Mouse (Mus musculus): Measurements from ENCODE around the gene Lsm14a.

The Lsm14a gene

DNA sequence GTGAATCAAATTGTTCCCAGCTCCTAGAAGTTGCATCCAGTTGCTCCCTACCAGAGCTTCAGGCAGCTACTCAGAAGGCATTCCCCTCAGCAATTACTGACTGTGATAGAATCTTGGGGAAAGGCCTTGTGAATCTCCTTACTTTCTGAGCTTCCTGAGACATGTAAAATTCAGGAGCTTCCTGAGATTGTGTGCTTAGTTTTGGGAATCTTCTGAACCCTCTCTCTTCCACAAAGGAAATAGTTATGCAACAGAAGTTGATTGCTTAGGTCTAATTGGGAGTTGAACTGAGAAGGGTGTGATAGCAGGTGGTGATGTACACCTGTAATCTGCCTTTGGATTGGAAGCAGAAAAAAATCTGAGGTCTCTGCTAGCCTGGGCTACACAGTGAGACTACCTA, at the start of gene Lsm14a:
TSS of gene Lsm14a (minus strand) at position 101 of the 400 bp plus-strand sequence.
- DNase-seq (ENCODE audit: low read depth, low spot score): no peak

DNA sequence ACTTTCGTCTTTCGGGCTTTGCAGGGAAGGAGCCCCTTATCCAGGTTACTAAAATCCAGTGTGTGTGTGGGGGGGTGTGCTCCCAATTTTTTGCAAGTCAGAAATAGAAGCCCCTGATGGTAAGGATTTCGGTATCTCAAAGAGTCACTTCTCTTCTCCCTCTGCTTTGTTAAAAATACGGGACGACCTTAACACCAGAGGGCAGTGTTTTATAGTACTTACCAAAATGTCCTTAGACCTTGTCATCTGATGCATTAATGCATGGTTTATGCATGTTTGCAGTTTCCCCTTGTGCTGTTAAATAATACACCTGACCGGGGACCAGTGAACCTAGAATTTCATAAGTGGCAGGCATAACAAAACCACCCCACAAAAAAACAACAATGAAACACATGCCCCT, 45.8 kb upstream of the Lsm14a start:
- peak; percentile 33 for DNase-seq (ENCODE audit: low read depth, low spot score)

DNA sequence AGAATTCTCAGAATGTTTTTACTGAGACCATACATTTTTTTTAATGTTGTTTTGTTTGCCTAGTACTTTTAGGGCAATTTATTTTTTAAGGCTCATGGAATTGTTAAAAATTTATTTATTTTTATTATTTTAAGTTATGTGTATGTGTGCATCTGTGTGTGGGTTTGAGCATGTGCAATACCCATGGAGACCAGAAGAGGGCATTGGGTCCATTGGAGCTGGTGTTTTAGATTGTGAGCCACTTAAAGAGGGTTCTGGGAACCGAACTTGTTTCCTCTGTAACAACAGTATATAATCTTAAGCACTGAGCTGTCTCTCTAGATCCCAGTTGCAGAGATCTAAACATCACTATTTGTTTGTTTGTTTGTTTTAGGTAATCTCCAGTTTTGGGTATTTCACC, 40.5 kb upstream of the Lsm14a start:
- no peak for DNase-seq (ENCODE audit: low read depth, low spot score)

DNA sequence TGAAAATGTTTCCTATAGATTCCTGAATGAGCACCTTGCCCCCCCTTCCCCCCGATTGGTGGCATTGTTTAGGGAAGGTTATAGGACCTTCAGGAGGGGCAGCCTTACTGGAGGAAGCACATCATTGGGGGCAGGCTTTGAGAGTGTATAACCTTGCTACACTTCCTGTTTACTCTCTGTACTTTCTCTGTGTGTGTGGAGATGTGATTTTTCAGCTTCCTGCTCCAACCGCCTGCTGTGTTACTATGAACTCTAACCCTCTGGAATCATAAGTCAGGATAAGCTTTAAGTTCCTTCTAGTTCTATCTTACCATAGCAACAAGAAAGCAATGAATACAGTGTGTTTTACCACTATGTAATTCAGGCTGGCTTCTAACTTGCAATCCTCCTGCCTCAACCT, 28.1 kb upstream of the Lsm14a start:
- no peak for DNase-seq (ENCODE audit: low read depth, low spot score)

DNA sequence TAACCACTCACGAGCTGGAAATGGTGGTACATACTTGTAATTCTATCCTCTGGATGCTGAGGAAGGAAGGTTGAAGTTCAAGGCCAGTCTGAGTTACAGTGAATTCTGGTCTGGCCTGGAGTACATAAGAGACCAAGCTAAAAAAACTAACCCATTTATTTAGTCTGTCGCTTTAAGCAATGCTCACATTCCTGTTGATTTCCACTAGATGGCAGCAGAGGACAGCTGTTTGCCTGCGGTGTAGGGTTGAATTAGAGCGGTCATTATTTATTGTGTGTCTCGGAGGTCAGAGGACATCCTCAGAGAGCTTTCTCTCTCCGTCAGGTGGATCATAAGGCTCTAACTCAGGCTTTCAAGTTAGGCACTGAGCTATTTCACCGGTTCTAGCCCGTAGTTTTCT, 14.4 kb upstream of the Lsm14a start:
- DNase-seq (ENCODE audit: low read depth, low spot score): peak; percentile 62

DNA sequence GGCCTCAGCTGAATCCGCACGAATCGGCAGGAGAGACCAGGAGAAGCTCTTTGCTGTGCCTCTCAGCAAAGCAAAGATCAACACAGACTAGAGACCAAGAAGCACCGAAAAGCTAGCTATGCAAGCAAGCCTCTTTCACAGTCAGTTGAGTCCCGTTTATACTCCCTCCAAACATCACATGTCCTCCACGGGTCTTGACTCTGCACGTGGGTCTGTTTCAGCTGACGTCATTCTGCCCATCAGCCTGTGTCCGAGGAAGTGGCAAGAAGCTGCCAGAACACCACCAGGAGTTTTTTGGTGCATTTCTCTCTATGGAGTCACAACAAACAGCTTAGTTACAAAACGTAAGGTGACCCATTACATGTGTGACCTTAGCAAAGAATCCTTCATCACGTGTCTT, 10.8 kb upstream of the Lsm14a start:
- DNase-seq (ENCODE audit: low read depth, low spot score): no peak

DNA sequence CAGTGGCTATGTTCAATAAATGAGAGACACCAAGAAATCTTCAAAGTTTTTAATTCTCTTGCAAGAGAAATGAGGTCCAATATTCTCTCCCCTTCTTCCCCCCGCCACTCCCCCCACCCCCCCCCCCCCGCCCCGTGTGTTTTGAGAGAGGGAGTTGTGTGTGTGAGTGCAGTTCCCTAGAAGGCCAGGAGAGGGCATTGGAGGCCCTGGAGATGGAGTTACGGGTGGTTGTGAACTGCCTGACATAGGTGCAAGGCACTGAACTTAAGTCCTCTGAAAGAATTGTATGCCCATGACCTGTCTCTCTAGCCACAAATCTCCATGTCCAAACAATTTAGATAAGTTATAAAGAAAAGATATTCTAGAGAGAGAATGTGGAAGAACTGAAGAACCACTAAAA, 7.0 kb upstream of the Lsm14a start:
- DNase-seq (ENCODE audit: low read depth, low spot score): no peak

DNA sequence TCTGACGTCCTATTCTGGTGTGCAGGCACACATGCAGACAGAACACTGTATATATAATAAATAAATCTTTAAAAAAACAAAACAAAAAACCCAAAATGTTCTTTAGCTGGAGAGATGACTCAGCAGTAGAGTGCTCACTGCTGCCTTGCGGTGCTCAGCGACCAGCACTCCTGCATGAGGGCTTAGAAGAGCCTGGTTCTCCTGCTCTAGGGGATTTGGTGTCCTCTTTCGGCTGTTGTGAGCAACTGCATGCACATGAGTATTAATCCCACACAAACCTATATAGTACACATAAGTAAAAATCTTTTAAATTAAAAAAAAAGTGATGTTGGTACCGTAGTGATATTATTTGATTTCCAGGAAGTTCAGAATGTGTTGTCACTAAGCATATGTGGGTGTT, 5.7 kb upstream of the Lsm14a start:
- peak; percentile 49 for DNase-seq (ENCODE audit: low read depth, low spot score)

DNA sequence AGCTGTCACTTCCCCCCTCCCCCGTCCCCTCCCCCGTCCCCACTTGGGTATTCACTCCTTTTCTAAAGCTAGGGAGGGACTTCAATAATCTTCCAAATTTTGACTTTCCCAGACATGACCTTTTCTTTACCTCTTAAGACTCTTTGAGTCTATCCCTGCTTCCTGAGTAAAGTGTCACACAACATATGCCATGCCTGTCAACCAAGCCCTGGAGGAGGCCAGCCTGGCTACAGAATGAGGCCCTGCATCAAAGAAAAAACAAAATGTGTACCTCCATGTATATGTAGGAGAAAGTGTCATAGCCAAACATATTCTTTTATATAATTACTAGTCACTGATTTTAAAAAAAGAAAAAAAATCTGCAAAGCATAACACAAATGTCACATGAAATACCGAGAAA, 3.7 kb upstream of the Lsm14a start:
- no peak for DNase-seq (ENCODE audit: low read depth, low spot score)

DNA sequence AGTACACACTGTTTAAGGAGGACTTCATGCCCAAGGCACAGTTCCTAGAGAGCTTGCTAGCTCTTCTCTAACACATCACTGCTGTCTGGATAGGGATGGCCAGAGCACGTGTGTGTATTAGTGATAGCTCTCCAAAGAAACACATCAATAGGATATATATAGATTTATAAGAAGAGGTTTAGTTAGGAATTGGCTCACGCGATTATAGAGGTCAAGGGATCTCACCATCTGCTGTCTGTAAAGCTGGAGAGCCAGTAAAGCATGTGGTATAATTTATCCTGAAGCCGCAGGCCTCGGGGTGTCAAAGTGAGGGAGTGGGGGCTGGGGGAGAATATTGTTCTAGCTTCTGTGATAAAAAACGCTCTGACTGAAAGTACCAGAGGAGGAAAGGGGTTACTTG, 2.6 kb upstream of the Lsm14a start:
- peak; percentile 63 for DNase-seq (ENCODE audit: low read depth, low spot score)

DNA sequence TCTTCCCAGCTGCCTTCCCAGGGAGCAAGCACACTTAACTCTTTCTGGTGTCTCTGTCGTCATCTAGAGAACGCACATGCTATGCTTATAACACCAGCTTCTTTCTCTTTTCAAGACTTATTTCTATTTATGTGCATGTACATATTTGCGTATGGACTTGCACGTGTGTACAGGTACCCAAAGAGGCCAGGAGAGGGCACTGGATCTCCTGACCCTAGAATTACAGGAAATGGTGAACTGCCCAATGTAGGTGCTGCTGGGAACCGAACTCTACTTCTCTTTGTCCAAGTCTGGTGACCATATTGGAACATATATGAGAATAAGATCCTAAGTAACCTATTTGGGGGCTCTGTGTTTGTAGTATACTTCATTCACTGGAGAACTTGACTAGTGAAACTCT, 1.5 kb upstream of the Lsm14a start:
- DNase-seq (ENCODE audit: low read depth, low spot score): no peak

DNA sequence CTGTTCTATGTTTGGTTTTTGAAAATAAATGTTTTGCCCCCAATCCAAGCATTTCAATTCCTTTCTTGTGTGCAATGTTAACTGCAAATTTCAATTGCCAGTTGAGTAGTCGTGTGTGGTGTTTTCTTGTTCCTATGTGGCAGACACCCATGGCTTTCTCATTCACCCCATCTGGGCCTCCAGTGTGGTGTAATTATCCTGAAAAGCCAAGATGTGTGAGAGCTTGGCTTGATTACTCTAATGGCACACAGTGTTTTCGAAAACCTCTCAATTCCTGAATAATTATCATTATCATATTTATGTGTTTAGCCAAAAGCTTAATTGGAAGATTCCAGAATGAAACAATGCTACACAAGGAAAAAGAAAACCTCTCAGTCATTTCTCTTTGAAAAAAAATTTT, 976 bp upstream of the Lsm14a start:
- no peak for DNase-seq (ENCODE audit: low read depth, low spot score)

DNA sequence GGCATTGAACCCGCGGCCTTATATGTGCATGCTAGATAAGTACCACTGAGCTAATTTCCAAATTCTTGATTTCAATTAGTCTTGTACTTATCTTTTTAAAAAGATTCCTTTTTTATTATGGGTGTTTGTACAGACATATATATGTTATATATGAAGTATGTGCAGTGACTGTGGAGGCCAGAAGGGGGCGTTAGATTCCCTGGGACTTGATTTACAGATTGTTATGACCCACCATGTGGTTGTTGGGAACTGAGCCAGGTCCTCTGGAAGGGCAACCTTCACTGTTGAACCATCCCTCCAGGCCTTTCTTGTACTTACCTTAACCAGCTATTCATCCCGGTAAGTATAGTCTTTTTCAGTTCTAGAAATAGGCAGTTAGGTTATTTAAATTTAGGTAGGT, 780 bp downstream of the Lsm14a start:
- DNase-seq (ENCODE audit: low read depth, low spot score): no peak

DNA sequence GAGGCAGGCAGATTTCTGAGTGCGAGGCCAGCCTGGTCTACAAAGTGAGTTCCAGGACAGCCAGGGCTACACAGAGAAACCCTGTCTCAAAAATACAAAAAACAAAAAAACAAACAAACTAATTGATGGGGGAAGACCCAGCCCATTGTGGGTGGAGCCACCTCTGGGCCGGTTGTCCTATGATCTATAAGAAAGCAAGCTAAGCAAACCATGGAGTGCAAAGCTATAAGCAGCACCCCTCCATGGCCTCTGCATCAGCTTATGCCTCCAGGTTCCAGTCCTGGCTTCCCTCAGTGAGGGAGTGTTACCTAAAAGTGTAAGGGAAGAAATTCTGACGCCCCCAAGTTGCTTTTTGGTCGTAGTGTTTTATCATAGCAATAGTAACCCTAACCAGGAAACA, 1.4 kb downstream of the Lsm14a start:
- no peak for DNase-seq (ENCODE audit: low read depth, low spot score)

DNA sequence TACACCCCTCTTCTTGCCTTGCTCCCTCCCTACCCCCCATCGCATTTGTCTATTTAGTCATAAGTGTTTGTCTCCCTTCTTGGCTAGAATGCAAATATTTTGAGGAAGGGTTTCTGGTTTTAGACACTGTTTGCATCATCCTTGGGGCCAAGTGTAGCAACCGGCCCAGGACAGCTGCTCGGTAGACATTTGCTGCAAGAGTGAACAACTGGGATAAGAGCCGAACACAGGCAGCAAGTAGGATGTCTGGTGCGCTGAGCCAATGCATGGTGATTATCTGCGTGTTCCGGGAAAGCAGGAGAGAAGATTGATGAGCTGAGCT, 2.3 kb downstream of the Lsm14a start:
- no peak for DNase-seq (ENCODE audit: low read depth, low spot score)

DNA sequence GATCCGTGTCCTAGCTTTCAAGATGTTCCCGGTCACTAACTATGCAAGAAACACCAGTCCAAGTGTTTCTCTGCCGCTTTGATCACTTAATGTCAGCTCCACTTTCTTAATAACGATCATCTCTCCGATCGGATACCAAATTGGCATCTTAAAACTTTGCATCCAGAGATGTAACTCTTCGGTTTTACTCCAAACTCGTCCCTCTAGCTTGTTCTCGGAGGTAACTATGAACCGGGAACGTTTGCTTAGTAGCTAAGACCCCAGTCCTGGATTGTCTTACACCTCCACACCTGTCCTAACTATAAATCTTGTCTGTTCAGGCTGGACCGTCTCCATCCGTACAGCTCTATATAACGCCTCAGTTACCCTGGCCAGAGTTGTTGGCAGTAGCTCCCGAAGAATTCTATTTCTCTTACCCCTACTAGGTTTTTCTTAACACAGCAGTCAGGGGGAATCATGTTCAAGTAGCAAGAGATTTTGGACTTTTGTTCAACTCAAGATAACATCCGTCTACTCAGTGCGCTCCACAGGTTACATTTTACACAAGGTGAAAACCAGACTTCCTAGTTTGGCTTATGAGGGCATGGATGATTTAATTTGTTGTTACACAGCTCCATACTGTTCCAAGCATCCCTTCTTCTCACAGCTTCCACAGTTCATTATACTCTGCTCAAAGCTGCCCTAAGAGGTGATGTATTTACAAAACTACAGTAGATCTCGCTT, 2.8 kb downstream of the Lsm14a start:
- DNase-seq (ENCODE audit: low read depth, low spot score): no peak

DNA sequence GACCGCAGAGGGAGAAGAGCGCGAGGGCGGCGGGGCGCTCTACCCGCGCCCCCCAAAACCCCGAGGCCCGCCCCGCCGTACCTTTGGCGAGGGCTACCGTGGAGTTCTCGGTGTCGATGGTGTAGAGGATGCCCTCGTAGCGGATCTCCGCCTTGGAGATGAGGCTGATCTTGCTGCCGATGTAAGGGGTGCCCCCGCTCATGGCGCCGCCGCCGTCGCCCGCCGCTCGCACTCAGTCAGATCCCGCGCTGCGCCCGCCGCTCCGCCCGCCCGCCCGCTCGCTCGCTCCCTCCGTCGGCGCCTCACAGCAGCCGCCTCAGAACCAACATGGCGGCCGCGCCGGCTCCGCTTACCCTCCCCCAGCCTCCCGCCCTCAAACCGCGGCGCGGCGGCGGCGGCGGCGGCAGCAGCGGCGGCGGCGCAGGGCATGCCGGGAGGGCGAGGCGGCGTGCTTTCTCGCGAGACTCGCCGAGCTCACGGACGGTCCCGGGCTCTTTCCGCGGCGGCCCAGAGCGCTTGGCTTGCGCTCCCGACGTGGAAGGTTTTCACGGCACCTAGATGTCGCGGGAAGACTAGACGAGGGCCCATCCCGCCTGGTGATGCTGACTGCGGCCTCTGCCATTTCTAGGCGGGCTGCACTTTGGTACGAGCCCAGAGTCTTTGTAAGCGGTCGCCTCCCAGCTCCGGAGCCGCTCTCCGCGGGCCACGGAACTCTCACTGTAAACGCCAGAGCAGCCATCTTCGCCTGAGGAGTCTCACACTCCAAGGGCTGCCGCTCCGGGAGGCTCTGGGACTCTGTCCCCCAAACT, 3.6 kb downstream of the Lsm14a start:
- peak; percentile 88 for DNase-seq (ENCODE audit: low read depth, low spot score)

DNA sequence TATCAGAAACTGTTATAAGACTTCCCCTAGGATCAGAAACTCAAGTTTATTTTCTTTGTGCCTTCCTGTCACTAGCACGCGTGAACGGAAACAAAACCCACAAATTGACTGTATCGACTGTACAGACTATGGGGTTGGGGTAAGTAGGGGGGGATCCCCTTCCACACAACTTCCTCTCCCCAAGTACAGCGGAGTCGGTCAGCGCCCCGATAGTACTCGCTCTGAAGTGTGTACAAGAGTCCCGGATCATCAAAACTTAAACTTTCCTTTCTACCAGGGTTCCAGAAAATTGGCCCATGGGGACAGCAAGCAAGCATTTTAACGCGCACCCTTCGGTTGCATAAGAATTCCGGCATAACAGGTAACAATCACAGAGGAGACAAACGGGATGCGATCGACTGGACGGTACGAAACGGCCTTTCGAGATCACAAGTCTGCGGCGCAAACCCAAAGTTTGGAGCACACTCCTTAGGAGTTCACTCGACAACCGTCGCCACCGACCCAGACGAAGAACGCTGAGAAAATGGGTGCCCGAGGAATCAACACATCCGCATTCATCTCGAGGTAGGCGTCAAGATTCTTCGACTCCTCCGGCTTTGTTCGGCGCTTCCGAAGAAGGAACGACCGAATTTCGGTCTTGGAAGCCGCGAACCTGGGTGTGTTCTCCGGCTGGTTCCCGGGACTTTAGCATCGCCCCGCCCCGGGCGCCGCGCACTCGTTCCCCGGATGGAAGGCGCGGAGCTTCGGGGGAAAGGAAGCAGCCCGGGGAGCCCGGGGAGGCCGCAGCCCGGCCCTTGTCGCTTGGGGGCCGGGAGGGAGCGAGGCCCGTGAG, 4.5 kb downstream of the Lsm14a start:
- DNase-seq (ENCODE audit: low read depth, low spot score): peak; percentile 31

DNA sequence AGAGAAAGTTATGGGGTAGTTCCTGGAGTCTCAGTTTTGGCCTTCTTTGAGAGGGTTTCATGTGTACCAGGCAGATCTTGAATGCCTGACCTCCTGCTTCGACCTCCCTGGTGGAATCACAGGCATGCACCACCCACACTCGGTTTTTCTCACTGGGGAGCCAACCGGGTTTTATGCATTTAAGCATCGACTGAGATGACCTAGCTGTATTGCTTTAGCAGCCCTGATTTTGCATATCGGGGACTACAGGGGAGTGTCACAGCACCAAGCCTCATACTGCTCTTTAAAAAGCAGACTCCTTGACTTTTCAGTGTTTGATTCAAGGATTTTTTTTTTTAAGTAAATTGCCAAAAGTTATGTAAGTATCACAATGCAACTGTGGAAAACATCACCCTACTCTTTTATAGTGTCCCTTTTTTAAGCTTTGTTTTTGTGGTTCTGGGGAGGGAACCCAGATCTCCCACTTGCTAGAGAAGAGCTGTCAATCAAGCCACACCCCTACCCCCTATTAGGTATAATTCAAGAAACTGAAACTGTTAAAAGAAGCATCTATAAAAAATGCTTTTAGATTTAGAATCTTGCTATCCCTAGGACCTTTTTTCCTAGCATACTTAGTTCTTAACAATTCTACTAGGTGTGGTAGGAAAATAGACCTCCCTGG, 5.2 kb downstream of the Lsm14a start:
- DNase-seq (ENCODE audit: low read depth, low spot score): no peak

DNA sequence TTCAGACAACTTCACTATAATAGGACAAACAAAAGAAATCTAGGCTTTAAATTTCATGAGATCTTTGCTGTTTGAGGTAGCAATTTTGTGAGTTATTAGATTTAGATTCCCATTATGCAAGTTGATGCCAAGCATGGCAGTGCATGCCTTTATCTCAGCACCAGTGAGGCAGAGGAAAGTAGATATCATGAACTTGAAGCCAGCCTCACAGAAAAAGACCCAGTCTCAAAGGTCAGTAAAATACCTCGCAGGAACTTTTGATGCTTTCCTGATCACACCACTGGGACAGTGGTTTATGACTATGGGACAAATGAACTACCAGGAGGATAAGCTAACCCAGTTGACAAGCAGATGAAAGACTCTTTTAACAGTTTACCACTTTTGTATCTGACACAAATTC, 10.3 kb downstream of the Lsm14a start:
- DNase-seq (ENCODE audit: low read depth, low spot score): no peak

DNA sequence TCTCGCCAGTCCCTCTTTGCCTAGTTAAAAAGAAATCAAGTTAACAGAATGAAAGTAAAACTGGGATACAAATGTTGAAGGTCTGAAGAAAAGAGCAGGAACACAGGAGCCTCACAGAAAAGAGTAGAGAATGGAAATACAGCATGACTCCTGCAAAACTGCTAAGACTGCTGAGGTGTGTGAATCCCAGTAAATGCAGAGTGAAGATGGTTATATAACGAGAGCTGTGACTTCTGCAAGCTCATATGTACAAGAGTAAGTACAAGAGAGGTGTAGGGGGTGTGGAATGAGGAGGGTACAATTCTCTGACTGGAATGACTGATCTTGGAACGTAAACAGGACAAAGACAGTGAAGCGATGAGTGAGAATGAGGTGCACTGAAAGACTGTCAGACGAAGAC, 11.4 kb downstream of the Lsm14a start:
- no peak for DNase-seq (ENCODE audit: low read depth, low spot score)

DNA sequence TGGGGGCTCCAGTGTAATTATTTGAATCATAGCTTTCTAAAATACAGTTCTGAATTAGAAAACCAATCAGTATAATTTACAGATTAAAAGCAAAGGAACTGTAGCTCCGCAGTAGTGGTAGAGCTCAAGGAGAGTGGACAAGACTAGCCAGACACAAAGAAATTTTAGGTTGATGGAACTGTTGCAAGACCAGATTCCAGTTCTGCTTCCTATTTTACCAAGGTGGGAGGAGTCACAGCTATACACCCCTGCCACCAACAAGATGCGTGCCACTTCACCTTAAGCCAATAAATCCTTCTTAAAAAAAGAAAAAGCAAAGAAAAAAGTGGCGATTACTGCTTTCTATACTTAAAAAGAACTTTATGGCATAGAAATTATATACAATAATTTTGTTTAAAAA, 12.8 kb downstream of the Lsm14a start:
- DNase-seq (ENCODE audit: low read depth, low spot score): no peak

Measured in retina, postnatal 7 days (tissue).